Mouse (Mus musculus) intestine, postnatal 0 days (tissue): ENCODE data around the gene Hsd11b1. TPM values are rescaled to one million over a fixed set of nuclear protein-coding genes. Genes with fewer than 3 reads are reported as not detected.

Experiments used
- ATAC-seq: fragments of 200-750 bp; cut with Nextera tagmentation; 2 replicates; pipeline ENCODE4 v1.8.0; 2017; ENCODE audit warnings: mild to moderate bottlenecking, moderate TSS enrichment, moderate library complexity
- H3K27ac ChIP-seq: fragments of 300-500 bp; sonication (generic); 2 replicates; pipeline ENCODE4 v1.5.1; 2014; ENCODE audit warnings: mild to moderate bottlenecking, low read depth, low read length, moderate library complexity
- H3K27me3 ChIP-seq: fragments of 300-500 bp; sonication (generic); replicated peaks from 2 replicates; pipeline ENCODE4 v1.6.1; 2014; ENCODE audit warnings: low read length, mixed read lengths; ENCODE audit not compliant: control insufficient read depth, insufficient read depth
- H3K36me3 ChIP-seq: fragments of 300-500 bp; sonication (generic); 2 replicates; pipeline ENCODE4 v1.6.1; 2014; ENCODE audit warnings: mild to moderate bottlenecking, moderate library complexity; ENCODE audit not compliant: control insufficient read depth, insufficient read depth
- H3K4me1 ChIP-seq: fragments of 300-500 bp; sonication (generic); replicated peaks from 2 replicates; pipeline ENCODE4 v1.6.1; 2014; ENCODE audit warnings: antibody characterized with exemption, low read length, mixed read lengths; ENCODE audit not compliant: control insufficient read depth, insufficient read depth
- H3K4me2 ChIP-seq: fragments of 300-500 bp; sonication (generic); replicated peaks from 2 replicates; pipeline ENCODE4 v1.6.1; 2014; ENCODE audit warnings: low read depth, mild to moderate bottlenecking, moderate library complexity
- H3K4me3 ChIP-seq: fragments of 300-500 bp; sonication (generic); 2 replicates; pipeline ENCODE4 v1.5.1; 2014; ENCODE audit warnings: low read depth, low read length
- H3K9ac ChIP-seq: fragments of 300-500 bp; sonication (generic); 2 replicates; pipeline ENCODE4 v1.6.1; 2014; ENCODE audit warnings: mild to moderate bottlenecking, low read depth, low read length
- H3K9me3 ChIP-seq: fragments of 300-500 bp; sonication (generic); 2 replicates; pipeline ENCODE4 v1.6.1; 2016; ENCODE audit warnings: mixed run types; ENCODE audit not compliant: control insufficient read depth
- CTCF ChIP-seq: sonication (generic); IDR thresholded peaks from 2 replicates; pipeline ENCODE4 v1.5.1; 2016; ENCODE audit warnings: low read depth, mild to moderate bottlenecking, control low read depth, antibody characterized with exemption, moderate library complexity
- WGBS: fragments of 180-500 bp; shearing (Covaris S2); extraction: QIAGEN DNeasy Blood & Tissue Kit; methylation state at CpG from one replicate; pipeline ENCODE4 v1.1.7; 2014; 5-methylcytosine and 5-hydroxymethylcytosine counted together
- polyA plus RNA-seq: library from polyadenylated mRNA; unstranded; fragments of >200 nt; fragmentation: Nextera tagmentation; extraction: Ambion mirVana; gene quantifications from 2 replicates; pipeline ENCODE4 v1.2.1, GENCODE M21; 2015

Gene Hsd11b1
- polyA plus RNA-seq, 1 experiment from 2014 or later, result 3.2 TPM

DNA sequence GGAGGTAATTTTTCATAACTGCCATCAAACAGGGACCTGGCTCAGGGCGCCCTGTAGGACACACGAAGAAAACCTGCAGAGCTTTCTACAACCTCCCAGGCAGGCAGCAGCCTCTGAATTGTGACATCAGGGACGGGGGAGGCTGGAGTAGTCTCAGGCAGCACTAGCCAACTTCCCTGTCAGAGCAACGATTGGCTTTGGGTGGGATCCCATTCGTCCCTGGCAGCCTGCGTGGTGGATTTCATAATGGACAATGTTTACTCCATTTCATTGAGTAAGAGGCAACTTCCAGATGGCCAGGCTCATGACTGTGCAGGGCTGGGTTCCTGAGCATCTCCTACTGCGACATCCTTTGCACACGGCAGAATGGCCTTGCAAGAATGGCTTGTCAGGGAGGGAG is 21.6 kb downstream of the Hsd11b1 start:
- Histone ChIP-seq H3K27ac (no peak overlapping the region), H3K4me1 (no peaks in the 10 kb centered on the region), H3K27me3 (no peaks in the 10 kb centered on the region), H3K4me3 (no peak overlapping the region), H3K36me3 (no peaks in the 10 kb centered on the region), H3K4me2 (no peak overlapping the region), H3K9ac (no peak overlapping the region), H3K9me3 (no peaks in the 10 kb centered on the region)
- no peak for TF ChIP-seq CTCF
- no peak for ATAC-seq
- 60% methylated on average over 8 of the region's 8 CpGs for WGBS

GRCm38 (mm10) chr1:193241436-193241835 is 22.4 kb downstream of the Hsd11b1 start:
- Histone ChIP-seq H3K27ac (no peak overlapping the region), H3K4me1 (no peaks in the 10 kb centered on the region), H3K4me3 (no peak overlapping the region), H3K9ac (no peak overlapping the region), H3K27me3 (no peaks in the 10 kb centered on the region), H3K9me3 (no peaks in the 10 kb centered on the region), H3K36me3 (no peaks in the 10 kb centered on the region), H3K4me2 (no peak overlapping the region)
- ATAC-seq, result no peak
- no peak for TF ChIP-seq CTCF
- WGBS, result 82% methylated on average over 4 of the region's 4 CpGs

- no peaks in the 10 kb centered on the region for H3K27me3 ChIP-seq
- H3K9ac ChIP-seq, result no peak overlapping the region
- H3K36me3 ChIP-seq, result no peaks in the 10 kb centered on the region
- no peak overlapping the region for H3K4me2 ChIP-seq
- no peaks in the 10 kb centered on the region for H3K9me3 ChIP-seq
- ATAC-seq, result no peak
- no peaks in the 10 kb centered on the region for H3K4me1 ChIP-seq
- H3K4me3 ChIP-seq, result no peak overlapping the region
- H3K27ac ChIP-seq, result no peak overlapping the region
- no peak for TF ChIP-seq CTCF
- 52% methylated on average over 4 of the region's 4 CpGs for WGBS
Observed at GRCm38 (mm10) chr1:193238426-193238825, 25.4 kb downstream of the Hsd11b1 start.

DNA sequence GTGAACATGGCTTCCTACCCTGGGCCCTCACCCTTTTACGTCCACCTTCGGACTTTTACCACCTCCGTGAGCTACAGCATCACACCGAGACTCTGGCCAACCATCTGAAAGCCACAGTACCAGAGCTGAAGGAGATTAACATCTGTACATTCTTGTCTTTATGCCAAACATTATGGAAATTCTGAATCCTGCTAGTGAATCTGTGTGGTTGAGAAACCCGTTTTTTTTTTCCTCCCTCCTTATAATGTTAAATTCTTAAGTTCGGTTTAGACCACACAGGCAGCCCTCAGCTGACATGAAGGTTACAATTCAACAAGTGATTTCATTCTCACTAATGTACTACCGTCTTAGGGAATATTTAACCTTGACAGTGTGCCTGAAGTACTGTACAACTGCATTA is 28.9 kb downstream of the Hsd11b1 start:
- 71% methylated on average over 7 of the region's 7 CpGs for WGBS
- H3K4me3 ChIP-seq, result no peak overlapping the region
- no peaks in the 10 kb centered on the region for H3K4me1 ChIP-seq
- H3K36me3 ChIP-seq, result no peaks in the 10 kb centered on the region
- no peak overlapping the region for H3K27ac ChIP-seq
- no peak for ATAC-seq
- no peak overlapping the region for H3K4me2 ChIP-seq
- TF ChIP-seq CTCF, result no peak
- H3K9ac ChIP-seq, result no peak overlapping the region
- H3K27me3 ChIP-seq, result no peaks in the 10 kb centered on the region
- no peaks in the 10 kb centered on the region for H3K9me3 ChIP-seq

DNA sequence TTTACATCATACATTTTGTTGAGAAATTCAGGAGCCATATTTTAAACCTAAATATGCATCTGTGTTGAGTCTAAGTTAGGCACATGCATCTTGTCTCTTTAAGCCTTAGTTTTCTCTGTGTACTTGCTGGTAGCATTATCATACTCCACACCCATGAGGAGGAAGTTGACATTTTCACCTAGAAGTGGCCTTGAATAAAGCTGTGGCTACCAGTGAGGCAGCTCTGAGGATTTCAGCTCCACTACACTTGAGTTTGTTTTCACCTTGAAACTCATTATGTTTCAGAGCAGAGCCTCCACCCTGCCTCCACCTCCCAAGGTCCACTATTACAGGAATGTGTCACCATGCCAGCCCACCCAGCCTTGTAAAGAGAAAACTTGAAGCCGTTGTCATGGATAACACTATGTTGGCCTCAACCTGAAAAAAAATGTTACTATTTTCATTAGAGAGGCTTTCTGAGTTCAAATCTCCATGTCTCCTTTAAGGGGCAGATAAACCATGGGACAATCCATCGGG is 29.7 kb downstream of the Hsd11b1 start:
- WGBS, result 87% methylated on average over 2 of the region's 2 CpGs
- H3K9me3 ChIP-seq, result no peaks in the 10 kb centered on the region
- H3K27ac ChIP-seq, result no peak overlapping the region
- no peak for TF ChIP-seq CTCF
- H3K27me3 ChIP-seq, result no peaks in the 10 kb centered on the region
- ATAC-seq, result no peak
- H3K9ac ChIP-seq, result no peak overlapping the region
- H3K36me3 ChIP-seq, result no peaks in the 10 kb centered on the region
- H3K4me2 ChIP-seq, result no peak overlapping the region
- H3K4me1 ChIP-seq, result no peaks in the 10 kb centered on the region
- no peak overlapping the region for H3K4me3 ChIP-seq

DNA sequence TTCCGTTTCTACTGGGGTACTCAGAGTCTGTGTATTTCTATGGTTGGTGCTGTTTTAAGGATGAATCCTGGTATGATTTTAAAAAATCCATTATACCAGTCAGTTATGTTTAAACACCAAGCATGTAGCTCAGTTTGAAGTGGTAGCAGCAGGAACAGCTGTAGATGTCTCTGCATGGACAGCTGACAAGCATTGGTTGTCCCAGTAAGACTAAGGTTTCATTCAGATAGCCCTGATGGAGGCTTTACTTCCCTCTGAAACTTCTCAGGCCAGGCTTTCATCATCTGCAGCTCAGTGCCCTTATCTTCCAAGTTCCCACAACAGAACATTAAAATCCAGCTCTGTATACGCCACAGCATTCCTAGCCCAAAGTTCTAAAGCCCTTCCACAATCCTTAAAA is 31.1 kb downstream of the Hsd11b1 start:
- H3K4me3 ChIP-seq, result no peak overlapping the region
- ATAC-seq, result no peak
- no peak overlapping the region for H3K4me2 ChIP-seq
- H3K9me3 ChIP-seq, result no peaks in the 10 kb centered on the region
- no peak overlapping the region for H3K9ac ChIP-seq
- WGBS, result 79% methylated on average over 2 of the region's 2 CpGs
- no peaks in the 10 kb centered on the region for H3K36me3 ChIP-seq
- no peaks in the 10 kb centered on the region for H3K4me1 ChIP-seq
- TF ChIP-seq CTCF, result no peak
- H3K27ac ChIP-seq, result no peak overlapping the region
- no peaks in the 10 kb centered on the region for H3K27me3 ChIP-seq

GRCm38 (mm10) chr1:193230935-193231334 is 32.9 kb downstream of the Hsd11b1 start:
- Histone ChIP-seq H3K27ac (no peak overlapping the region), H3K9me3 (no peaks in the 10 kb centered on the region), H3K36me3 (no peaks in the 10 kb centered on the region), H3K27me3 (no peaks in the 10 kb centered on the region), H3K9ac (no peak overlapping the region), H3K4me1 (0 out of 2 replicates have a peak, but pooled peaks cover 5% of the 10 kb centered on the region), H3K4me3 (no peak overlapping the region), H3K4me2 (no peak overlapping the region)
- no peak for TF ChIP-seq CTCF
- no peak for ATAC-seq
- WGBS, result 37% methylated on average over 5 of the region's 5 CpGs
